Mouse (Mus musculus) CH12.LX (cell line): ENCODE data around the gene Wipf1. TPM values are rescaled to one million over a fixed set of nuclear protein-coding genes. Genes with fewer than 3 reads are reported as not detected.

Source experiments
- DNase-seq: peaks from one replicate; pipeline ENCODE4 v3.0.0-alpha.2; 2013; ENCODE audit errors: extremely low read depth
- H3K27ac ChIP-seq: 2 replicates; pipeline ENCODE4 v1.5.1; 2012; ENCODE audit warnings: low read depth, mild to moderate bottlenecking, control low read depth, moderate library complexity; ENCODE audit not compliant: insufficient read depth
- H3K27me3 ChIP-seq: replicated peaks from 2 replicates; pipeline ENCODE3; 2012; ENCODE audit warnings: inconsistent platforms
- H3K36me3 ChIP-seq, 2 experiments: replicated peaks in 1 of 2; 2 replicates each; pipeline versions ENCODE3 to v1.6.1; 2012; ENCODE audit warnings: inconsistent platforms in 1 of 2, low read length in 1 of 2, mild to moderate bottlenecking in 1 of 2, mixed read lengths in 1 of 2, moderate library complexity in 1 of 2; ENCODE audit not compliant: control insufficient read depth in 1 of 2, insufficient read depth in 1 of 2
- H3K4me1 ChIP-seq, 2 experiments: 2 replicates each; pipeline ENCODE4 v1.6.1; 2012; ENCODE audit warnings: inconsistent platforms in 1 of 2, moderate library complexity in 1 of 2; ENCODE audit not compliant: insufficient read depth in 2 of 2, control insufficient read depth in 1 of 2
- H3K4me2 ChIP-seq: 2 replicates; pipeline ENCODE4 v1.6.1; 2012; ENCODE audit warnings: low read depth, mild to moderate bottlenecking, control low read depth; ENCODE audit not compliant: poor library complexity, insufficient read depth, severe bottlenecking
- H3K4me3 ChIP-seq, 3 experiments: fragments of 150-350 bp in 1 of 3; sonication (generic) in 1 of 3; replicated peaks in 1 of 3; 2 replicates each; pipeline versions ENCODE3 to v1.5.1; 2011 to 2012; ENCODE audit warnings: low read depth in 2 of 3, low read length in 2 of 3, mild to moderate bottlenecking in 2 of 3, moderate library complexity in 2 of 3, control low read depth in 1 of 3, improper control_type of control experiment in 1 of 3, inconsistent platforms in 1 of 3, mixed read lengths in 1 of 3; ENCODE audit not compliant: poor library complexity in 1 of 3
- H3K79me2 ChIP-seq: replicated peaks from 2 replicates; pipeline ENCODE4 v1.6.1; 2012; ENCODE audit warnings: mild to moderate bottlenecking, moderate library complexity; ENCODE audit not compliant: control insufficient read depth, poor library complexity, insufficient read depth, severe bottlenecking; ENCODE audit errors: extremely low read depth
- H3K9ac ChIP-seq: 2 replicates; pipeline ENCODE4 v1.6.1; 2012; ENCODE audit warnings: low read depth, mild to moderate bottlenecking, control low read depth, moderate library complexity; ENCODE audit not compliant: insufficient read depth
- H3K9me3 ChIP-seq: replicated peaks from 2 replicates; pipeline ENCODE3; 2012; ENCODE audit warnings: low read length, inconsistent platforms, mixed read lengths
- BHLHE40 ChIP-seq: IDR thresholded peaks from 2 replicates; pipeline ENCODE4 v1.6.1; 2011; ENCODE audit warnings: mild to moderate bottlenecking, low read depth, low read length, improper control_type of control experiment
- EP300 ChIP-seq: IDR thresholded peaks from 2 replicates; pipeline ENCODE4 v1.6.1; 2011; ENCODE audit warnings: low read length, improper control_type of control experiment
- ETS1 ChIP-seq: conservative IDR thresholded peaks from 2 replicates; pipeline ENCODE4 v1.6.1; 2012; ENCODE audit warnings: low read depth, mild to moderate bottlenecking, inconsistent platforms, low read length, improper control_type of control experiment, moderate library complexity
- GABPA ChIP-seq: IDR thresholded peaks from 2 replicates; pipeline ENCODE4 v1.6.1; 2012; ENCODE audit warnings: low read depth, low read length, improper control_type of control experiment, inconsistent platforms; ENCODE audit not compliant: insufficient replicate concordance
- JUN ChIP-seq: IDR thresholded peaks from 2 replicates; pipeline ENCODE4 v1.6.1; 2011; ENCODE audit warnings: low read depth, mild to moderate bottlenecking, low read length, improper control_type of control experiment, moderate library complexity; ENCODE audit not compliant: insufficient read depth
- NELFE ChIP-seq: IDR thresholded peaks from 2 replicates; pipeline ENCODE4 v1.6.1; 2011; ENCODE audit warnings: low read depth, low read length, improper control_type of control experiment
- PAX5 ChIP-seq: IDR thresholded peaks from 2 replicates; pipeline ENCODE4 v1.6.1; 2012; ENCODE audit warnings: low read length, inconsistent platforms, mixed read lengths
- SIN3A ChIP-seq: IDR thresholded peaks from 2 replicates; pipeline ENCODE4 v1.6.1; 2012; ENCODE audit warnings: low read length, improper control_type of control experiment, inconsistent platforms
- TCF12 ChIP-seq: IDR thresholded peaks from 2 replicates; pipeline ENCODE4 v1.6.1; 2014; ENCODE audit warnings: low read depth, mild to moderate bottlenecking, inconsistent platforms, low read length, improper control_type of control experiment
- ZC3H11A ChIP-seq: IDR thresholded peaks from 2 replicates; pipeline ENCODE4 v1.6.1; 2012; ENCODE audit warnings: low read depth, mild to moderate bottlenecking, inconsistent platforms, low read length, improper control_type of control experiment
- ZKSCAN1 ChIP-seq: IDR thresholded peaks from 2 replicates; pipeline ENCODE4 v1.6.1; 2012; ENCODE audit warnings: low read depth, inconsistent platforms, low read length, improper control_type of control experiment, borderline replicate concordance
- ZNF384 ChIP-seq: IDR thresholded peaks from 2 replicates; pipeline ENCODE4 v1.6.1; 2012; ENCODE audit warnings: low read depth, low read length, improper control_type of control experiment, inconsistent platforms
- dilution Hi-C: fragments of 300-500 bp; cut with MboI; formaldehyde crosslinking; loops from 2 replicates; pipeline ENCODE4 v1.14.3; 2020; ENCODE audit warnings: low sequenced_read_pairs; ENCODE audit not compliant: extremely low pct_unique_long_range_greater_than_20kb, extremely low pct_ligation_motif_present
- in situ Hi-C: fragments of 300-500 bp; cut with MboI; formaldehyde crosslinking; loops from 3 replicates; pipeline ENCODE4 v1.14.3; 2019; ENCODE audit warnings: low sequenced_read_pairs, low pct_ligation_motif_present, low pct_unique_long_range_greater_than_20kb, mixed read lengths
- polyA plus RNA-seq: library from polyadenylated mRNA; unstranded; fragments of >175 nt; gene quantifications from 2 replicates; pipeline ENCODE4 v1.2.1, GENCODE M21; 2012; ENCODE audit warnings: low read depth; ENCODE audit not compliant: insufficient read length
- total RNA-seq, 2 experiments: library from RNA; depleted of rRNA; stranded (reverse); fragments of 300-350 nt in 1 of 2; fragments of >200 nt in 1 of 2; gene quantifications; 2 replicates each; pipeline ENCODE4 v1.2.3; 2012 to 2014

Wipf1 gene
- total and polyA plus RNA-seq, 3 experiments, result 18.3 to 95.0 (median 21.8) TPM

DNA sequence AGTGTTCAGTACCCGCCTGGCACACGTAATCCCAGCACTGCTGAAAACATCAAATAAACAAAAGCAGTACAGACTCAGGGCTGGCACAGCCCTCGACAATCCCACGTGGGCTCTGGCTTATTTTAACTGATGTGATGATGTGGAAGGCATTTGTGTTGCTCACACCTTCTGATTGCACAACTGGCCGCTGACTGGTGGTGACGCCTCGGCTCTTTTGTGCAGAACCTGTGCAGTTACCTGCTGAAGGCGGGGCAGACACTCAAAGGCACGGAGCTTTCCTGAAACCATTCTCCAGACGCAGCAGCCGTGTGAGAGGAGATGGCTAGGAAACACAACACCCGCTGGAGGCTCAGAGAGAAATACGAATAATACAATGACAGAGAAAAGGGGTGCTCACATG, 9.1 kb upstream of the Wipf1 start:
- H3K9ac ChIP-seq, result no peak overlapping the region
- TF ChIP-seq PAX5 (no peak), JUN (no peak), EP300 (no peak), ZC3H11A (no peak)
- TF ChIP-seq, all 38 proteins: peak for 0
- Histone ChIP-seq H3K4me3 (no peak overlapping the region), H3K79me2 (no peaks in the 10 kb centered on the region), H3K27ac (no peak overlapping the region), H3K4me2 (no peak overlapping the region), H3K4me1 (peaks cover 12 to 31% of the 10 kb centered on the region in 2 experiments; a peak in 3 of 4 replicates), H3K36me3 (no peaks in the 10 kb centered on the region), H3K9me3 (no peaks in the 10 kb centered on the region), H3K27me3 (no peaks in the 10 kb centered on the region)
- DNase-seq, result no peak
- in situ Hi-C loops (no loop called here), dilution Hi-C loops (no loop called here)

DNA sequence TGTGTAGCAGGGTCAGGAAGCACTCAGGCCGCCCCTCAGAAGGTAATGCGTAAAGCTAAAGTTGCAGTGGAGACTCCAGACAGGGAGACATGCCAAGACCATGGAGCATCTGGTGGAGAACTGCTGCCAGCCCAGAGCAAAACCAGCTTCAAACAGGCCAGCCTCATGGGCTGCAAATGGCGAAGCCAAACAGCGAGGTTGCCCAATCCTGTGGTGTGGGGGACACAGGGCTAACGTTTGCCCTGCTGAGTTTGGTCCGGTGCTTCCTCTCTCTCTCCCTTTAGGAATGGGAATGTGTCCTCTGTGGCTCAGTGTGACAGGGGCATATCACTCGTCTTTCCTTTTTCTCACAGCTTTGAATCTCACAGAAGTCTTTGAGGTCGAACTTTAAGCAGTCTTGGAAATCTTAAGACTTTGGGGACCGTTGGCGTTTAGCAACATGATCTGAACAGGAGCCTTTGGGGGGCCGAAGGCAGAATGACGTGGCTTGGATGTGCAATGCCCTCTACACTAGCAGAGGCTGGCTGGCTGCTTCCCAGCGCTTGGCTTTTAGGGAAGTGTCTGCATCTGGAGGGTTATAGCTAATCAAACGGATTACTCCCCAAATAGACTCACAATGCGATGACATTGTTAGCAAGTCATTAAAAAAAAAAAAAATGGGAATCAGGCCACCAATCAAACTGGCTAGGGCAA, 6.7 kb upstream of the Wipf1 start:
- no peak for DNase-seq
- H3K36me3 ChIP-seq, result no peaks in the 10 kb centered on the region
- TF ChIP-seq ZKSCAN1 (no peak), TCF12 (no peak), ZNF384 (no peak), SIN3A (no peak), NELFE (no peak), GABPA (no peak)
- TF ChIP-seq, all 38 proteins: peak for 0
- dilution Hi-C loops (no loop called here), in situ Hi-C loops (no loop called here)
- peaks cover 11 to 26% of the 10 kb centered on the region in 2 experiments for H3K4me1 ChIP-seq
- no peaks in the 10 kb centered on the region for H3K27me3 ChIP-seq
- H3K9ac ChIP-seq, result no peak overlapping the region
- H3K4me2 ChIP-seq, result no peak overlapping the region
- no peak overlapping the region for H3K4me3 ChIP-seq
- no peak overlapping the region for H3K27ac ChIP-seq
- H3K79me2 ChIP-seq, result no peaks in the 10 kb centered on the region
- H3K9me3 ChIP-seq, result no peaks in the 10 kb centered on the region

DNA sequence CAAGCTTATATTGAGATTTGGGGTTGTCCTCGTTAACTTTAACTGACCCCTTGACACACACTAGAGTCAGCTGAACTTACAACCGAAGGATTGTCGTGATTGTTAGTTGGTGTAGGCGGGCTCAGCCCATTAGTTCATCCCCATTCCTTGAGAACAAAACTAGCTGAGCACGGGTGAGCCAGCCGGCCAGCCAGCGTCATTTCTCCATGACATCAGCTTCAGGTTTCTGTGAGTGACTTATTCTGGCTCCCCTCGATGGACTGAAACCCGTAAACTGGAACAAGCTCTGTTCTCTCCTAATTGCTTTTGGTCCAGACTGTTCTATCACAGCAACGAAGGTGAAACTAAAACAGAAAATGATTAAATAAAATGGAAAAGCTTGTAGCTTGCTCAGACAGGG, 5.2 kb upstream of the Wipf1 start:
- no peak for DNase-seq
- Histone ChIP-seq H3K4me1 (peaks cover 8 to 16% of the 10 kb centered on the region in 2 experiments), H3K9ac (peak overlapping the region; percentile 52), H3K36me3 (no peaks in the 10 kb centered on the region), H3K4me3 (no peak overlapping the region), H3K4me2 (peak overlapping the region; percentile 95), H3K27me3 (no peaks in the 10 kb centered on the region), H3K9me3 (no peaks in the 10 kb centered on the region), H3K79me2 (no peaks in the 10 kb centered on the region), H3K27ac (peak overlapping the region; percentile 91)
- in situ Hi-C loops, result no loop called here
- dilution Hi-C loops, result no loop called here
- TF ChIP-seq ETS1, result peak; percentile 66; the same call in 1 of the 2 replicates
- TF ChIP-seq BHLHE40, result peak; percentile 79
- TF ChIP-seq ZKSCAN1, result no peak
- 0 out of 2 replicates have a peak, but pooled peaks have one; percentile 5 for TF ChIP-seq EP300
